Mouse (Mus musculus) gastrocnemius, postnatal 10 days (tissue): Measurements from ENCODE around the gene Frat2. TPM values are rescaled to one million over a fixed set of nuclear protein-coding genes. Genes with fewer than 3 reads are reported as not detected.

Experiments
- total RNA-seq, 2 experiments: library from RNA; stranded (reverse); gene quantifications; 2 replicates each; pipeline ENCODE4 v1.2.3; 2021

Frat2 gene
- total RNA-seq, 2 experiments from 2014 or later, result 17.3 to 23.7 TPM

Other genes with a start within 250 kb of the Frat2 start
- gene Slit1, start 104.5 kb downstream of the Frat2 start, total RNA-seq, result 1 to 10 TPM; 1.6 TPM
- 10 to 100 TPM in 1 of 2 experiments, 1 to 10 TPM in 1; 9.5 to 11.6 TPM for gene Arhgap19, start 46.1 kb downstream of the Frat2 start, total RNA-seq
- gene Frat1, start 18.2 kb downstream of the Frat2 start, total RNA-seq, result 1 to 10 TPM; 5.6 to 6.1 TPM
- 10 to 100 TPM; 27.6 to 28.4 TPM for gene Rrp12, start 48.0 kb upstream of the Frat2 start, total RNA-seq
- 10 to 100 TPM; 31.3 to 34.2 TPM for gene Pgam1, start 63.8 kb upstream of the Frat2 start, total RNA-seq
- 10 to 100 TPM; 18.2 to 20.1 TPM for gene Exosc1, start 85.3 kb upstream of the Frat2 start, total RNA-seq
- 10 to 100 TPM; 22.7 to 31.3 TPM for gene Zdhhc16, start 85.3 kb upstream of the Frat2 start, total RNA-seq
- 10 to 100 TPM in 1 of 2 experiments, 1 to 10 TPM in 1; 9.2 to 12.9 TPM for gene Mms19, start 133.0 kb upstream of the Frat2 start, total RNA-seq
- gene Ubtd1, start 133.6 kb upstream of the Frat2 start, total RNA-seq, result 10 to 100 TPM; 23.3 to 27.6 TPM
- 10 to 100 TPM; 65.0 to 72.7 TPM for gene Ankrd2, start 187.9 kb upstream of the Frat2 start, total RNA-seq
- gene Hoga1, start 197.5 kb upstream of the Frat2 start, total RNA-seq, result 1 to 10 TPM; 4.5 to 4.6 TPM
- under 1 TPM; 0.40 to 0.50 TPM for gene 4933411K16Rik, start 204.1 kb upstream of the Frat2 start, total RNA-seq
- 1 to 10 TPM; 1.8 to 2.6 TPM for gene Morn4, start 238.2 kb upstream of the Frat2 start, total RNA-seq
- gene Pi4k2a, start 242.3 kb upstream of the Frat2 start, total RNA-seq, result 10 to 100 TPM; 13.3 to 14.7 TPM